Mouse (Mus musculus): ENCODE measurements at regions not wholly inside any gene's neighbourhood (a gene's known extent, or its start where the extent isn't known, plus 50 kb on each side); places are given as distances from the start of the nearest gene placed in this dataset.

DNA sequence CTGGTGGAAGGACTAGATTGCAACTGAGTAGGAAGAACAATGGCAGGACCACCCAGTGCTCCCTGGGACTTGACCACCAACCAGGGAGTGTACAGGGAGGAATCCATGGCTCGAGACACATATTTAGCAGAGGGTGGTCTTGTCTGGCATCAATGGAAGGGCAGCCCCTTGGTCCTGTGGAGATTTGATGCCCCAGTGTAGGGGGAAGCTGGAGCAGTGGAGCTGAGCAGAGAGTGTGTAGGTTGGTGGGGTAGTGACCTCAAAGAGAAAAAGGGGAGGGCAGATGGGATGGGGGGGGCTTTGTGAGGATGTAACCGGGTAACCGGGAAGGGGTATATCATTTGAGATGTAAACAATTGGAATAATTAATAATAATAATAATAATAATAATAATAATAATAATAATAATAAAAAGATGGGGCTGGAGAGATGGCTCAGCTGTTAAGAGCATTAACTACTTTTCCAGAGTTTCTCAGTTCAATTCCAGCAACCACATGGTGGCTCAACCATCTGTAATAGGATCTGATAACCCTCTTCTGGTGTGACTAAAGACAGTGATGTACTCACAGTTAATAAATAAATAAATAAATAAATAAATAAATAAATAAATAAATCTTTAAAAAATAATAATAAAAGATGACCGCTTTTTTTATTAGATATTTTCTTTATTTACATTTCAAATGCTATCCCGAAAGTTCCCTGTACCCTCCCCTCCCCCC, 292.5 kb downstream of the Gm4340 start:
- TF ChIP-seq CTCF (IDR thresholded peaks at IDR 0.05; ENCODE audit: low read depth) (no peak), EP300 (optimal IDR thresholded peaks at IDR 0.05) (no peak)
